Mouse (Mus musculus): ENCODE measurements around the gene Ptma. TPM values are rescaled to one million over a fixed set of nuclear protein-coding genes. Genes with fewer than 3 reads are reported as not detected.

The Ptma gene
- polyA plus RNA-seq, 1 experiment from 2014 or later = 3,592 TPM

GRCm38 (mm10) chr1:86542584-86542983, 16.1 kb downstream of the Ptma start:
- Histone ChIP-seq H3K9me3 (no peaks in the 10 kb centered on the region), H3K27me3 (replicated peaks; ENCODE audit: low read depth, poor library complexity, severe bottlenecking) (no peaks in the 10 kb centered on the region), H3K36me3 (replicated peaks) (peaks cover 65% of the 10 kb centered on the region), H3K4me3 (no peak overlapping the region), H3K4me1 (no peaks in the 10 kb centered on the region), H3K27ac (replicated peaks) (no peak overlapping the region)
- no peak for DNase-seq (ENCODE audit: low spot score)
- 87% methylated on average over 2 of the region's 2 CpGs for WGBS

DNA sequence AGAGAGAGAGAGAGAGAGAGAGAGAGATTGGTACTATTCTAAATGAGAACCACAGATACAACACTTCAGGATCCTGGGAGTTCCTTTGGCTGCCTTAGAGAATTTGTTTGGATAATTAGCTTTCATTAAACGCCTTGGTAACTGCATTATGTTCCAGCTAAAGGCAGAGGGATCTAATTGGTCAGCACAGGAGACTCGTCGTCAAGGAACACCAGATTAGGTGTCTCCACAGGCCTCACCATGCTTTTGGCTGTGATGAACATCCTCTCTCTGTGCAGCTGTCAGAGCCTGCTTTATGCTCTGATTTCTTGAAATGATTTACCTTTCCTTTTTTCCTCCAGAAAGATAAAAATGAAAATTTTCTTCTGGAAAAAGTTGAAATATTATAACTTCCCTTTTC, 20.3 kb downstream of the Ptma start:
- H3K4me3 ChIP-seq = no peak overlapping the region
- 0 out of 2 replicates have a peak, but pooled peaks cover under 1% of the 10 kb centered on the region for H3K4me1 ChIP-seq
- H3K27ac ChIP-seq (replicated peaks) = no peak overlapping the region
- H3K9me3 ChIP-seq = no peaks in the 10 kb centered on the region
- peaks cover 66% of the 10 kb centered on the region for H3K36me3 ChIP-seq (replicated peaks)
- no peak for DNase-seq (ENCODE audit: low spot score)
- no peaks in the 10 kb centered on the region for H3K27me3 ChIP-seq (replicated peaks; ENCODE audit: low read depth, poor library complexity, severe bottlenecking)
- 71% methylated on average over 3 of the region's 3 CpGs for WGBS

GRCm38 (mm10) chr1:86551299-86551698, 24.8 kb downstream of the Ptma start:
- H3K36me3 ChIP-seq (replicated peaks) = peaks cover 24% of the 10 kb centered on the region
- H3K27me3 ChIP-seq (replicated peaks; ENCODE audit: low read depth, poor library complexity, severe bottlenecking) = no peaks in the 10 kb centered on the region
- H3K4me1 ChIP-seq = peaks cover 9% of the 10 kb centered on the region
- WGBS = 83% methylated on average over 4 of the region's 4 CpGs
- no peak for DNase-seq (ENCODE audit: low spot score)
- no peaks in the 10 kb centered on the region for H3K9me3 ChIP-seq
- no peak overlapping the region for H3K27ac ChIP-seq (replicated peaks)
- H3K4me3 ChIP-seq = no peak overlapping the region

DNA sequence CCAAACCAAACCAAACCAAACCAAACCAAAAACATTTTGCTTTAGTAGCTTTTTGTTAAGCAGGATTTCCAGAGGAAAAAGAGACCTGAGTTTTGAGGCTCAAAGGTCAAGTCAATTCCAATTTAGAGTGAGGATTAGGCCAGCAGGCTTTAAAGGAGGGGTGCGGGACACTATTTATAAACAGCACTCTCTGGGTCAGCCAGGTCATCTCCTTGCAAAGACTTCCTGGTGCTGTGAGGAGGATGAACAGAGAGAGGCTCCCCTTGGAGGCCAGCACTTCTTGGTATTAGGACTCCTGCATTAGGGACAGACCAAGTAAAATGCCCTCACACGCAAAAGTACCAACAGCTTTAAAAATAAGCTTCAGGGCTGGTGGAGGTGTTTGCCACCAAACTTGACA, 25.4 kb downstream of the Ptma start:
- Histone ChIP-seq H3K36me3 (replicated peaks) (peaks cover 23% of the 10 kb centered on the region), H3K27ac (replicated peaks) (no peak overlapping the region), H3K4me3 (no peak overlapping the region), H3K4me1 (peaks cover 9% of the 10 kb centered on the region), H3K27me3 (replicated peaks; ENCODE audit: low read depth, poor library complexity, severe bottlenecking) (no peaks in the 10 kb centered on the region), H3K9me3 (no peaks in the 10 kb centered on the region)
- 32% methylated on average over 2 of the region's 2 CpGs for WGBS
- DNase-seq (ENCODE audit: low spot score) = no peak

GRCm38 (mm10) chr1:86555665-86556064, 29.1 kb downstream of the Ptma start:
- Histone ChIP-seq H3K4me1 (peaks cover 9% of the 10 kb centered on the region), H3K9me3 (no peaks in the 10 kb centered on the region), H3K27me3 (replicated peaks; ENCODE audit: low read depth, poor library complexity, severe bottlenecking) (no peaks in the 10 kb centered on the region), H3K36me3 (replicated peaks) (peaks cover 24% of the 10 kb centered on the region), H3K27ac (replicated peaks) (no peak overlapping the region), H3K4me3 (no peak overlapping the region)
- WGBS = 82% methylated on average over 3 of the region's 3 CpGs
- DNase-seq (ENCODE audit: low spot score) = no peak

- no peak for DNase-seq (ENCODE audit: low spot score)
- WGBS = 74% methylated on average over 7 of the region's 7 CpGs
- H3K36me3 ChIP-seq (replicated peaks) = peaks cover 36% of the 10 kb centered on the region
These were observed 31.3 kb downstream of the Ptma start for GRCm38 (mm10) chr1:86557872-86558271.

DNA sequence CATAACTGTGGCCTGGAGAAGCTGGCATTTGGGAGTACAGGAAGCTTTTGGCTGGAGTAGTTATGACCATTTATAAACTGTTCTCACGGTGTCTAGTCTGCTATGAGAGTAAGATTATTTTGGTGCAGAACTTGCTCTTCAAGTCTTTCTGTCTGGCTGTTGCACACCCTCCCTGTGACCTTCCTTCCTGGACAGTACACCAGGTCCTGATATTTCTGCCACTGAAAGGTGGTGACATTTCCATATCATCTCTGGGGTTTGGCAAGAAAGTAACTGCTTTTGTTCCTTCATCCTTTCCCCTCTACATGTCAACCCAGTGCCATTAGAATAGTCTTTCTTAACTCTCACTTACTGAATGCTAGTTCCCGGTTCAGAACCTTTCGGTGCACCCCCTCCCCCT, 32.7 kb downstream of the Ptma start:
- H3K4me1 ChIP-seq = no peaks in the 10 kb centered on the region
- peaks cover 50% of the 10 kb centered on the region for H3K36me3 ChIP-seq (replicated peaks)
- WGBS = 88% methylated on average over 3 of the region's 3 CpGs
- DNase-seq (ENCODE audit: low spot score) = no peak
- no peak overlapping the region for H3K27ac ChIP-seq (replicated peaks)
- H3K27me3 ChIP-seq (replicated peaks; ENCODE audit: low read depth, poor library complexity, severe bottlenecking) = no peaks in the 10 kb centered on the region
- H3K4me3 ChIP-seq = no peak overlapping the region
- no peaks in the 10 kb centered on the region for H3K9me3 ChIP-seq

More at GRCm38 (mm10) chr1:86557872-86558271, 31.3 kb downstream of the Ptma start:
- H3K27me3 ChIP-seq (replicated peaks; ENCODE audit: low read depth, poor library complexity, severe bottlenecking) = no peaks in the 10 kb centered on the region
- H3K27ac ChIP-seq (replicated peaks) = no peak overlapping the region
- no peaks in the 10 kb centered on the region for H3K4me1 ChIP-seq
- no peak overlapping the region for H3K4me3 ChIP-seq
- no peaks in the 10 kb centered on the region for H3K9me3 ChIP-seq

DNA sequence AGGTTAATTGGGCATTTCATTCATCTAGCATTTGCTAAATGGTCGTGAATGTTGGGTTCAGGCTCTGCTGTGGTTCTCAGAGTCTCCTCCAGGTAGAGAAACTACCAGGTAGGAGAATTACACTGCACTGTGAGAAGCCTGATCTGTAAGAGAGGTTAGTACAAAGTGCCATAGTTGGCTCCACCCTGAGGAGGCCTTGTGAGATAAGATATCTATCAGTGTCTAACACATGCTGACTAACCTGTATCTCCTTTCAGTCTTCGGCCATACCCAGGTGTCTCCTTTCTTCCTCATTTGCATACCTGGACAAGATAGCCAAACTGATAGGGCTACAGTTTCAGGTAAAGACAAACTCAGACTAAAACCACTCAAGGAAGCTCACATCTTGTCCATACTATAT, 36.1 kb downstream of the Ptma start:
- Histone ChIP-seq H3K4me1 (no peaks in the 10 kb centered on the region), H3K4me3 (no peak overlapping the region), H3K9me3 (no peaks in the 10 kb centered on the region), H3K27ac (replicated peaks) (no peak overlapping the region), H3K36me3 (replicated peaks) (peaks cover 37% of the 10 kb centered on the region), H3K27me3 (replicated peaks; ENCODE audit: low read depth, poor library complexity, severe bottlenecking) (no peaks in the 10 kb centered on the region)
- DNase-seq (ENCODE audit: low spot score) = no peak
- 88% methylated on average over 2 of the region's 2 CpGs for WGBS

DNA sequence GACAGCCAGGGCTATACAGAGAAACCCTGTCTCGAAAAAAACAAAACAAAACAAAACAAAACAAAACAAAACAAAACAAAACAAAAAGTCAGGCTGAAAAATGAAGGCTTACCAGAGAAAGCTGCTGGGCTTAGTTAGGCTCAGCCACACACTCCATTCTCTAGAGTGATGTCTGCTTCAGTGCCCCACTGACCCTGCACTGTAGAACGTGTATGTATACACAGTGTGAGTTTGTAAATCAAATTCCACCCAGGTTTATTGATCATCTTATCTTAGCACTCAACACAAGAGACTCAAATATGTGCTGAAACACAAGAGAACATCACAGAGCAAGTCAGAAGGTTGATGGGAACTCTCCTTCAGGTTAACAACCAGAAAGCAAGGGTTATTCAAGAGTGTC, 41.9 kb downstream of the Ptma start:
- Histone ChIP-seq H3K4me3 (no peak overlapping the region), H3K4me1 (no peaks in the 10 kb centered on the region), H3K27ac (replicated peaks) (no peak overlapping the region), H3K27me3 (replicated peaks; ENCODE audit: low read depth, poor library complexity, severe bottlenecking) (no peaks in the 10 kb centered on the region), H3K36me3 (replicated peaks) (peaks cover 17% of the 10 kb centered on the region), H3K9me3 (no peaks in the 10 kb centered on the region)
- 87% methylated on average over 2 of the region's 2 CpGs for WGBS
- DNase-seq (ENCODE audit: low spot score) = no peak

GRCm38 (mm10) chr1:86569292-86569860, 42.9 kb downstream of the Ptma start:
- 86% methylated on average over 2 of the region's 2 CpGs for whole genome bisulfite sequencing
- Histone ChIP-seq H3K27me3 (replicated peaks; ENCODE audit: low read depth, poor library complexity, severe bottlenecking) (no peaks in the 10 kb centered on the region), H3K9me3 (no peaks in the 10 kb centered on the region), H3K27ac (replicated peaks) (no peak overlapping the region), H3K4me1 (no peaks in the 10 kb centered on the region), H3K4me3 (no peak overlapping the region), H3K36me3 (replicated peaks) (peaks cover 11% of the 10 kb centered on the region)
- DNase-seq (ENCODE audit: low spot score) = no peak

DNA sequence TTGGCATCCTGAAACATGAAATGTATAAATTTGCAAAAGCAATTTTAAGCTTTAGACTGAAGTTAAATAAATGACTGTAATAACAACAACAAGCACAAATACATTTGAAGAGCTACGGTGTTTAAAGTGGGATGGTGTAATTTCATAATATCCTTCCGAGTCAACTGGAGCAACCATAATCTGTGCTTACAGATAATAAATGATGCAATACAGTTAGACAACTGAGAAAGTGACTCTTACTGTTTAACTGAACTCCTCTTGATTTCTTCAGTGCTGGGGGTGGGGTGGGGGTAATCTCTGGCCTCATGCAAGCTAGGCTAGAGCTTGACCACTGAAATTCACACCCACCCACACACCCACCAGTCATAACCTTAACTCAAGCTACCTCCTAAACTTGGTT, 44.9 kb downstream of the Ptma start:
- H3K4me1 ChIP-seq = no peaks in the 10 kb centered on the region
- H3K36me3 ChIP-seq (replicated peaks) = peaks cover 11% of the 10 kb centered on the region
- WGBS = 95% methylated on average over 2 of the region's 2 CpGs
- no peak overlapping the region for H3K4me3 ChIP-seq
- H3K9me3 ChIP-seq = no peaks in the 10 kb centered on the region
- no peaks in the 10 kb centered on the region for H3K27me3 ChIP-seq (replicated peaks; ENCODE audit: low read depth, poor library complexity, severe bottlenecking)
- no peak overlapping the region for H3K27ac ChIP-seq (replicated peaks)
- no peak for DNase-seq (ENCODE audit: low spot score)

GRCm38 (mm10) chr1:86571941-86572340, 45.4 kb downstream of the Ptma start:
- H3K9me3 ChIP-seq = no peaks in the 10 kb centered on the region
- no peaks in the 10 kb centered on the region for H3K4me1 ChIP-seq
- peaks cover 11% of the 10 kb centered on the region for H3K36me3 ChIP-seq (replicated peaks)
- 91% methylated on average over 4 of the region's 4 CpGs for WGBS
- H3K27me3 ChIP-seq (replicated peaks; ENCODE audit: low read depth, poor library complexity, severe bottlenecking) = no peaks in the 10 kb centered on the region
- DNase-seq (ENCODE audit: low spot score) = no peak
- H3K4me3 ChIP-seq = no peak overlapping the region
- no peak overlapping the region for H3K27ac ChIP-seq (replicated peaks)
